Comparison of ENCODE assay signal across 8 mouse cellular contexts in genomic region chr11:120065291-120065690, GRCm38 (mm10). TPM values are rescaled to one million over a fixed set of nuclear protein-coding genes. Genes with fewer than 3 reads are reported as not detected.
DNase-seq lines count a peak whose midpoint lies in the region; ATAC-seq lines count a peak whose summit lies in the region.

No protein-coding gene starts in this region.

- no peaks in the 10 kb centered on the region for H3K27me3 ChIP-seq in neural tube, embryonic 15.5 days (replicated peaks)
- H3K27me3 ChIP-seq in embryonic facial prominence, embryonic 10.5 days (replicated peaks; ENCODE audit: low read depth, poor library complexity, severe bottlenecking) = no peaks in the 10 kb centered on the region
- H3K27me3 ChIP-seq in liver, embryonic 11.5 days (replicated peaks; ENCODE audit: control insufficient read depth, insufficient read depth, low read length) = no peaks in the 10 kb centered on the region
- H3K27me3 ChIP-seq in neural tube, embryonic 11.5 days (ENCODE audit: control insufficient read depth, insufficient read depth, low read length) = no peaks in the 10 kb centered on the region

- 33% methylated on average over 10 of the region's 10 CpGs for WGBS in neural tube, embryonic 15.5 days
- WGBS in embryonic facial prominence, embryonic 10.5 days = 33% methylated on average over 10 of the region's 10 CpGs
- 28% methylated on average over 10 of the region's 10 CpGs for WGBS in liver, embryonic 11.5 days
- WGBS in neural tube, embryonic 11.5 days = 42% methylated on average over 10 of the region's 10 CpGs

- no peak overlapping the region for H3K9ac ChIP-seq in neural tube, embryonic 15.5 days (replicated peaks)
- 0 out of 2 replicates have a peak overlapping the region, but pooled peaks have one; percentile 13 for H3K9ac ChIP-seq in liver, embryonic 11.5 days (ENCODE audit: low read depth, low read length)
- H3K9ac ChIP-seq in neural tube, embryonic 11.5 days (ENCODE audit: low read length) = no peak overlapping the region

- H3K4me1 ChIP-seq in neural tube, embryonic 15.5 days = peaks cover 6% of the 10 kb centered on the region
- H3K4me1 ChIP-seq in embryonic facial prominence, embryonic 10.5 days = peaks cover 59% of the 10 kb centered on the region
- H3K4me1 ChIP-seq in liver, embryonic 11.5 days (replicated peaks; ENCODE audit: control insufficient read depth, insufficient read depth, low read length) = no peaks in the 10 kb centered on the region
- H3K4me1 ChIP-seq in neural tube, embryonic 11.5 days (ENCODE audit: control insufficient read depth, insufficient read depth, low read length) = peaks cover 11% of the 10 kb centered on the region; the same call in 1 of the 2 replicates

- intact Hi-C loops in heart, postnatal 36 days (cut with DNase I) = loop anchor here (1.0 kb wide), 2 partner anchors 35 to 52 kb away; no protein-coding TSS in a partner anchor

- peak; percentile 44 for DNase-seq in neural tube, embryonic 10.5 days (ENCODE audit: extremely low spot score, low spot score)
- peak; percentile 95 for DNase-seq in WW6 (ENCODE audit: low read depth, low spot score)
- DNase-seq in embryonic facial prominence, embryonic 10.5 days (ENCODE audit: low spot score) = peak; percentile 63
- DNase-seq in heart, postnatal 36 days = peak; percentile 58 to 66
- peak; percentile 54 for DNase-seq in liver, embryonic 11.5 days (ENCODE audit: low spot score)
- DNase-seq in neural tube, embryonic 11.5 days (ENCODE audit: low spot score) = peak; percentile 40

- no peak for ATAC-seq in neural tube, embryonic 15.5 days (ENCODE audit: low FRiP score)
- ATAC-seq in liver, embryonic 11.5 days (replicated peaks; ENCODE audit: low FRiP score) = peak; percentile 54; the same call in 1 of the 2 replicates
- no peak for ATAC-seq in neural tube, embryonic 11.5 days (ENCODE audit: insufficient read depth, low FRiP score, low TSS enrichment)
- ATAC-seq in activated CD4-positive, CD25-positive, alpha-beta regulatory T cell, adult 4 months = no peak

- H3K36me3 ChIP-seq in neural tube, embryonic 15.5 days = peaks cover 36% of the 10 kb centered on the region
- peaks cover 78% of the 10 kb centered on the region for H3K36me3 ChIP-seq in embryonic facial prominence, embryonic 10.5 days (replicated peaks)
- H3K36me3 ChIP-seq in liver, embryonic 11.5 days (ENCODE audit: control insufficient read depth, insufficient read depth, low read length) = peaks cover 11% of the 10 kb centered on the region
- H3K36me3 ChIP-seq in neural tube, embryonic 11.5 days (ENCODE audit: control insufficient read depth, insufficient read depth, low read length) = peaks cover 19% of the 10 kb centered on the region

- H3K27ac ChIP-seq in neural tube, embryonic 15.5 days (replicated peaks) = no peak overlapping the region
- peak overlapping the region; percentile 15; the same call in 1 of the 2 replicates for H3K27ac ChIP-seq in embryonic facial prominence, embryonic 10.5 days (replicated peaks)
- no peak overlapping the region for H3K27ac ChIP-seq in liver, embryonic 11.5 days (ENCODE audit: low read depth, low read length)
- H3K27ac ChIP-seq in neural tube, embryonic 11.5 days (ENCODE audit: low read depth, low read length) = no peak overlapping the region

- H3K4me2 ChIP-seq in neural tube, embryonic 15.5 days = no peak overlapping the region
- peak overlapping the region; percentile 45 for H3K4me2 ChIP-seq in liver, embryonic 11.5 days
- H3K4me2 ChIP-seq in neural tube, embryonic 11.5 days (ENCODE audit: low read depth) = no peak overlapping the region

- no peak overlapping the region for H3K4me3 ChIP-seq in neural tube, embryonic 15.5 days (replicated peaks)
- H3K4me3 ChIP-seq in embryonic facial prominence, embryonic 10.5 days = 0 out of 2 replicates have a peak overlapping the region, but pooled peaks have one; percentile 4
- no peak overlapping the region for H3K4me3 ChIP-seq in liver, embryonic 11.5 days (ENCODE audit: low read depth, low read length)
- H3K4me3 ChIP-seq in neural tube, embryonic 11.5 days (ENCODE audit: low read depth, low read length) = no peak overlapping the region

- H3K9me3 ChIP-seq in neural tube, embryonic 15.5 days (replicated peaks) = no peaks in the 10 kb centered on the region
- no peaks in the 10 kb centered on the region for H3K9me3 ChIP-seq in embryonic facial prominence, embryonic 10.5 days
- no peaks in the 10 kb centered on the region for H3K9me3 ChIP-seq in liver, embryonic 11.5 days (ENCODE audit: control insufficient read depth, low read length)
- H3K9me3 ChIP-seq in neural tube, embryonic 11.5 days (ENCODE audit: control insufficient read depth, low read length) = no peaks in the 10 kb centered on the region

RNA-seq across cellular contexts. Expression of gene Aatk, which starts 18.3 kb away (rescaled TPM):
- 38.2 and 46.2 TPM in 2 replicates for polyA plus RNA-seq in neural tube, embryonic 15.5 days (2015; fragmentation: Nextera tagmentation; extraction: Ambion mirVana)
- polyA plus RNA-seq in embryonic facial prominence, embryonic 10.5 days (2016; fragmentation: Nextera tagmentation; extraction: Ambion mirVana) = 0.84 and 1.6 TPM in 2 replicates
- total RNA-seq in heart, postnatal 36 days (2021) = 1 to 10 TPM; 3.8 to 4.4 TPM
- 0.74 and 0.86 TPM in 2 replicates for polyA plus RNA-seq in liver, embryonic 11.5 days (2014; fragmentation: Nextera tagmentation; extraction: Ambion mirVana)
- 3.0 and 5.1 TPM in 2 replicates for polyA plus RNA-seq in neural tube, embryonic 11.5 days (2014; fragmentation: Nextera tagmentation; extraction: Ambion mirVana)
- polyA plus RNA-seq in activated CD4-positive, CD25-positive, alpha-beta regulatory T cell, adult 4 months (2017; shearing (Covaris generic)) = not detected

RNA-seq across cellular contexts. Expression of gene Cep131, which starts 21.3 kb away (rescaled TPM):
- 26.0 and 27.2 TPM in 2 replicates for polyA plus RNA-seq in neural tube, embryonic 15.5 days (2015; fragmentation: Nextera tagmentation; extraction: Ambion mirVana)
- 43.0 and 46.9 TPM in 2 replicates for polyA plus RNA-seq in embryonic facial prominence, embryonic 10.5 days (2016; fragmentation: Nextera tagmentation; extraction: Ambion mirVana)
- 10 to 100 TPM in 1 of 2 experiments, 1 to 10 TPM in 1; 9.6 to 11.5 TPM for total RNA-seq in heart, postnatal 36 days (2021)
- 17.4 and 19.2 TPM in 2 replicates for polyA plus RNA-seq in liver, embryonic 11.5 days (2014; fragmentation: Nextera tagmentation; extraction: Ambion mirVana)
- polyA plus RNA-seq in neural tube, embryonic 11.5 days (2014; fragmentation: Nextera tagmentation; extraction: Ambion mirVana) = 28.4 and 32.2 TPM in 2 replicates
- polyA plus RNA-seq in activated CD4-positive, CD25-positive, alpha-beta regulatory T cell, adult 4 months (2017; shearing (Covaris generic)) = 1 to 10 TPM; 1.2 to 1.5 TPM

RNA-seq across cellular contexts. Expression of gene Tepsin, which starts 33.2 kb away (rescaled TPM):
- polyA plus RNA-seq in neural tube, embryonic 15.5 days (2015; fragmentation: Nextera tagmentation; extraction: Ambion mirVana) = 22.3 and 23.9 TPM in 2 replicates
- polyA plus RNA-seq in embryonic facial prominence, embryonic 10.5 days (2016; fragmentation: Nextera tagmentation; extraction: Ambion mirVana) = 20.2 and 21.4 TPM in 2 replicates
- 1 to 10 TPM; 7.0 to 7.4 TPM for total RNA-seq in heart, postnatal 36 days (2021)
- polyA plus RNA-seq in liver, embryonic 11.5 days (2014; fragmentation: Nextera tagmentation; extraction: Ambion mirVana) = 16.4 and 19.5 TPM in 2 replicates
- 16.9 and 18.8 TPM in 2 replicates for polyA plus RNA-seq in neural tube, embryonic 11.5 days (2014; fragmentation: Nextera tagmentation; extraction: Ambion mirVana)
- polyA plus RNA-seq in activated CD4-positive, CD25-positive, alpha-beta regulatory T cell, adult 4 months (2017; shearing (Covaris generic)) = 10 to 100 TPM in 1 of 2 experiments, 1 to 10 TPM in 1; 7.3 to 10.4 TPM

RNA-seq across cellular contexts. Expression of gene Ndufaf8, which starts 33.4 kb away (rescaled TPM):
- 49.4 and 64.3 TPM in 2 replicates for polyA plus RNA-seq in neural tube, embryonic 15.5 days (2015; fragmentation: Nextera tagmentation; extraction: Ambion mirVana)
- polyA plus RNA-seq in embryonic facial prominence, embryonic 10.5 days (2016; fragmentation: Nextera tagmentation; extraction: Ambion mirVana) = 82.0 and 87.7 TPM in 2 replicates
- 10 to 100 TPM; 64.5 to 67.7 TPM for total RNA-seq in heart, postnatal 36 days (2021)
- polyA plus RNA-seq in liver, embryonic 11.5 days (2014; fragmentation: Nextera tagmentation; extraction: Ambion mirVana) = 87.5 and 102 TPM in 2 replicates
- polyA plus RNA-seq in neural tube, embryonic 11.5 days (2014; fragmentation: Nextera tagmentation; extraction: Ambion mirVana) = 65.7 and 70.7 TPM in 2 replicates
- 10 to 100 TPM; 85.8 to 94.6 TPM for polyA plus RNA-seq in activated CD4-positive, CD25-positive, alpha-beta regulatory T cell, adult 4 months (2017; shearing (Covaris generic))

Comparison
In these comparisons a context has a peak if more than half of its experiments do, and no peak if none do; other contexts are left out.
1. DNase-seq: peak in every context shown above with its lines; median percentile 95 in WW6; 63 in embryonic facial prominence, embryonic 10.5 days; 62 in heart, postnatal 36 days; 54 in liver, embryonic 11.5 days; 44 in neural tube, embryonic 10.5 days; 40 in neural tube, embryonic 11.5 days.